Mouse (Mus musculus) gastrocnemius, postnatal 14 days (tissue): Measurements from ENCODE around the gene Tex2. TPM values are rescaled to one million over a fixed set of nuclear protein-coding genes. Genes with fewer than 3 reads are reported as not detected.

Experiments used
- DNase-seq: peaks from one replicate; pipeline ENCODE4 v3.0.0; 2021; ENCODE audit warnings: mixed read lengths
- intact Hi-C: fragments of 180-260 bp; cut with DNase I; formaldehyde crosslinking; loops from one replicate; pipeline ENCODE4 v1.15.1; 2025; ENCODE audit warnings: low total_unique reads
- total RNA-seq, 2 experiments: library from RNA; stranded (reverse); gene quantifications; 2 replicates each; pipeline ENCODE4 v1.2.3; 2021

Gene Tex2
- total RNA-seq, 2 experiments from 2014 or later = 25.2 to 26.5 TPM

DNA sequence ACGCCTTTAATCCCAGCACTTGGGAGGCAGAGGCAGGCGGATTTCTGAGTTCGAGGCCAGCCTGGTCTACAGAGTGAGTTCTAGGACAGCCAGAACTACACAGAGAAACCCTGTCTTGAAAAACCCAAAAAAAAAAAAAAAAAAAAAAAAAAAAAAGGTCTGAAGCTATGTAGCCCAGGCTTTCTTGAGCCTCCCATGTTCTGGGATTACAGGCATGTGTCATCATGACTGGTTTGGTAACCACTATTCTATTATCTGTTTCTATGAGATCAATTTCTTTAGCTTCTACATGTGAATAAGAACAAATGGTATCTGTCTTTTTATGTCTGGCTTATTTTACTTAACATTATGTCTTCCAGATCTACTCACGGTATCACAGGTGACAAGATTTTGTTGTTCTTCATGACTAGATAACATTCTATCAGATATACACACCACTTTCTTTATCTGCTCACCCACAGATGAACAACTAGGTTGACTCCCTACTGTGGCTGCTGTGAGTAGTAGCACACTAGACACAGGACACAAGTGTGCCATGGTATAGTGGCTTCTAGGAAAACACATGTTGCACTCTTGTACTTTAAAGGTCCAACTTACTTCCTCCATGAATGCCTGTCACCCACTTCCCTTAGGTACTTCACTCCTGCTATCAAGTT lies 135.6 kb downstream of the Tex2 start:
- intact Hi-C loops = no loop called here
- no peak for DNase-seq

DNA sequence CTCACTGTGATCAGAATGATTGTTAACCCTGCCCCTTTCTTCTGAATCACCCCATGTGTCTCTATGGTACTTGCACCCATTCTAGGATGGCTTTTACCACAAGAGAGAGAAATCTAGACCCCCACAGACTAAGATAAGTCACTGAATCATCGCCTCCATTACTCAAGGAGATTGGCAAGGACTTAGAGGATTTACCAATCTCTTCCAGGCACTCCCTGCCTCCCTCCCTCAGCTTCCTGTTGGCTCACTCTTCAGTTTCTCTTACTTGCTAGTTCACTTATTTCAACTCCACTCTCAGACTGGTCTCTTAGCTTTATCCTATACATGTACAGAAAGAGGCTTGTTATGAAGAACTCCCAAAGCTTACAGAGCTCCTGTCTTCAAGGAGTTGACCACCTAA lies 137.9 kb downstream of the Tex2 start:
- no peak for DNase-seq
- intact Hi-C loops = no loop called here

DNA sequence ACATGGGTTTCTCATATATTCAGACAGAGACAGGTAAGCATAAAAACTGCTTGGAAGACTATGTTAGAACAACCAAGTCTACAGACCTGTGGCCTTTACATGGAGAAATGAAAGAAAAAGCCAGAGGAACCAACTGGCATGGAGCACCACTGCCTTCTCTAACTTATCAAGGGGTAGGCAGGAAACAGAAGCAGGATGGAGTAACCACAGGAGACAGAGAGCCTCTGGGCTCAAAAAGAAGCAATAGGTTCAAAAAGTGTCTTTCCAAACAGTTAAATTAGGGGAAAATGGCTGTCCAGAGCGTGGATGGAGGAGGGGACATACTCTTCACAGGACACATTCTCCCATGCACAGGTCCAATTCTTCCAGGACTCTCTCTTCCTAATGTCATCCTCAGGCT lies 141.6 kb downstream of the Tex2 start:
- intact Hi-C loops = no loop called here
- no peak for DNase-seq

DNA sequence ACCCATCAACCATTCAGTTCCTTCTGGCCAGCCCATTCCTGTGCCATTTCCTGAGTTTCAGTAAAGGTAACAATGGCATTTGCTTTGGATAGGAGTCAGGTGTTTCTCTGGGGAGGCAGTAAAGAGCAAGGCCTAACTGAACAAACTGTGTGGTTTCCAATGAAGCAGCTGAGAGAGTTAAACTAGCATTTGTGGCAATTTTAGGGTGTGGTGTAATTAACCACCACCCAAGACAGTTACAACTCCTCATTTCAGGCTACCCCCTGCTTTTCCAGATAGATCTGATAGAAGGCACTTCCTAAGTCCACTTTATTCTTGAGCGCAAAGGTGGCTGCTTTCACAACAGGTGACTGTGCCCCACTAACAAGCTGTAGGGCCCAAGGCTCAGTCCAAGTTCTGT lies 144.7 kb downstream of the Tex2 start:
- intact Hi-C loops = no loop called here
- no peak for DNase-seq

DNA sequence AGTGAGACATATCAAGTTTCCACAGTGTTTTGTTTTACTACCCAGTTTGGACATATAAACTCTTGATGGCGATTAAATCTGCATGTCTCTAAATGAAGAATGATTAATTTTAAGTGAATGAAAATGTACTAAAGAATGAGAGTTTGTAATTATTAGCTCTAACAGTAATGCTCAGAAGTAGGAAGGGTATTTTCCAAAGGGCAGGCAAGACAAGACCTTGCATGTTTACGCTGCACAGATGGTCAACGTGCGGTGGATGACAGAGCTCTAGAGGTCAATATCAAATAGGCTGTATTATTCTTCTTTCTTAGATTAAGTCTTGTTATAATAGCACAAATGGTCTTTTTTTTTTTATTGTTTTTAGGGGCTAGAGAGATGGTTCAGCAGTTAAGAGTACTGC lies 147.3 kb downstream of the Tex2 start:
- intact Hi-C loops = no loop called here
- no peak for DNase-seq

DNA sequence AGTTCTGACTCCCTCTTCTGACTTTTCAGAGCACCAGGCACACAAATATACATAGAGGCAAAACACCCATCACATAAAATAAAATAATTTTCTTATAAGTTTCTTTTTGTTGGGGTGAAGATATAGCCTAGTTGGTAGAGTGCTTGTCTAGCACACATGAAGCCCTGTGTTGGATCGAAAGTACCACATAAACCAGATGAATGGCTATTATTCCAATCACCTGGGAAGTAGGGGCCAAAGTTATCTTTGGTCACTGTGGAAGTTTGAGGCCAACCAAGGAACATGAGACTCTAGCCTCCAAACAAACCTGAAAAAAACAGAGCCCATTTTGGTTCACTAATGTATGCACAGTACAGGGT lies 147.7 kb downstream of the Tex2 start:
- intact Hi-C loops = no loop called here
- DNase-seq = no peak

DNA sequence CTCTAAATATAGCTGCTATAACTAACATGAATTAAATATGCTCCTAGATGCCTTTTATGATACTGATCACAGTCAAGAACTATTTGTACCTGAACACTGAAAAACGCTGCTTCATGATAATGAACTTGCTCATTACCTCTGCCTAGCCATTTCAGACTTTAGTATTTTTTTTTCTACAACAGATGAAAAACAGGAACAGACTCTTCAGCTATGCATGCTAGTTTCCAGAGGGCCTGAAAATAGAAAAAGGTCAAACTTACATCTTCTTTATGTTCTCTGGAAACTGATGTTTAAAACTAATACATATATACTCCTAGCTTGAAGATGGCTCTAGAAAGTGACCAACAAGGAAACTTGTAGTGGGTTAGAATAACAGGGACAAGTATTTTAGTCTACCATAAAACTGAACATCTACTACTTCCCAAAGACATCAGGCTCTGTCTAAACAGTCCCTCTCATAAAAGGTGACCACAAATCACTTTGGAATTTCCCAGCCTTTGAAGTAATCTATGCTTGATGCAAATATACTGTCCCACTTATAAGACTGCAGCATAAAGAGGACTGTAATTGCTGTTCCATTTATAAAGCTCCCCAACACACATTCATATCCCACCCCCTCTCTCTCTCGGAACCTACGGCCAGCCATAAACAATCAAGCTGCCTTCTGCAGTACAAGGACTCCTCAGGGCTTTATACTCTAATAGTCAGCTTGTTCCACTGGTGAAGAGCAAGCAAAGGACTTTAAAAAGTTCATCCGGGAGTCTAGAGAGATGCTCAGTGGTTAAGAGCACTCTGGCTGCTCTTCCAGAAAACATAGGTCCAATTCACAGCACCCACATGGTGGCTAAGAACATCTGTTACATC lies 148.3 kb downstream of the Tex2 start:
- intact Hi-C loops = no loop called here
- DNase-seq = no peak

DNA sequence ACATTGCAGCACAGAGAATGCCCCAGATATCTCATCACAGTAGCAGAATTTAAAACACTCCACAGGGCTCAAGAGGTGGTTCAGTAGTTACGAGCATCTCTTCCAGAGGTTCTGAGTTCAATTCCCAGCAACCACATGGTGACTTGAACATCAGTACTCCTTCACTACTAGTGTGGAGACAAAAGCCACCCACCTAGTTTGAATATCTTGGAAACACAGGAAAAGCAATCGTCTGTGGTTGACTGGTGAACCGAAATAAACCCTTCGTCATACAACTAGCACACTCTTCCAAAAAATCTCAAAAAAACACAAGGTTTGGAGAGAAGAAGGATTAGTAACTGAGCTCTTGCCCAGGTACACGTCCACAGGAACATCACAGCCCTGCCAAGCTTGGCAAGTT lies 149.4 kb downstream of the Tex2 start:
- intact Hi-C loops = no loop called here
- no peak for DNase-seq

DNA sequence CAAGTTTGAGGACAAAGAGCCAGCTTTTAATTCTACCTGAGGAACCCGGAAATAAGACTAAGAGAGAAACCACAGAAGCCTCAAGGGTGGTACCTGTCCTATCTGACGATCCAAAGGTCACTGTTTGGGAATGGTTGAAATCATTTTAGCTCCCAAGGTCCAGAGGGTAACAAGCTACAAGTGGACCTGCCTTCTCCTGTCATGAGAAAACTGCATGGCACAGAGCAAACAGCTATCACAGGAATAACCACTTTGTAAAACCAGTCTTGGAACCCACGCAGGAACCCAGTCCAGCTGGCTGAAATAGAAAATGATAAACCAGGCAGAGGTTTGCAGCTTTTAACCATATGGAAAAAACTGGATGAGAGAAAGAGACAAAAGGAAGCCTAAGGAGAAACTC lies 150.9 kb downstream of the Tex2 start:
- intact Hi-C loops = no loop called here
- DNase-seq = no peak

DNA sequence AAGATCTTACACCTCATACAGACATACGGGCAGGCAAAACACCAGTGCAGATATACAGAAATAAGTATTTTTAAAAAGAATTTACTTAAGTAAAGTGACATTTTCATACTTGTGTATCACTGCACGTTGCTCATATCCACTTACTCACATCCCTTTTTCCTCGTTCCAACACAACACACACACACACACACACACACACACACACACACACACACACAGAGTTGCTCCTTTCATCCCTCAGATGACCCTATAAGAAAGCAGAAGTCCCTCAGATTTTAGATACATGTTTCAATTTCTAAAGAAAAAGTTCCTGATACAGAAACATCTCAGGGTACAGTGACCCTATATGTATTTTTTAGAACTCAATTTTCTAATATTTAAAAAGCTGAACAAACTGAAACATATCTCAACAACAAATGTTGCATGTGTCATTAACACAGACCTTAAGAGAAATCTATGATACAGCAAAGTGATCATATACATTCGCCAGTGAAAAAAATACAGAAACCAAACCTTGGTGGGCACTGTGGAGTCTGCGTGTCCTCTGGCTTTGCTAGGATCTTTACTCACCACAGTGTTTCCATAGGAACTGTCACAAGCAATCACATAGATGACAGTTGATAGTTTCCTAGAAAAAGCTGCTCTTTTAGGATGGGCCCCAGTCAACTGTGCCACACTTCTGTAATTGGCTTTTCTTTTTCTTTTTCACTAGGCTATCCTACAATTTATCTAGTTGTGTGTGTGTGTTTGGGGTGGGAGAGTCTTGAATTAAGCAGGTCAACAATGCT lies 151.9 kb downstream of the Tex2 start:
- intact Hi-C loops = no loop called here
- DNase-seq = no peak

DNA sequence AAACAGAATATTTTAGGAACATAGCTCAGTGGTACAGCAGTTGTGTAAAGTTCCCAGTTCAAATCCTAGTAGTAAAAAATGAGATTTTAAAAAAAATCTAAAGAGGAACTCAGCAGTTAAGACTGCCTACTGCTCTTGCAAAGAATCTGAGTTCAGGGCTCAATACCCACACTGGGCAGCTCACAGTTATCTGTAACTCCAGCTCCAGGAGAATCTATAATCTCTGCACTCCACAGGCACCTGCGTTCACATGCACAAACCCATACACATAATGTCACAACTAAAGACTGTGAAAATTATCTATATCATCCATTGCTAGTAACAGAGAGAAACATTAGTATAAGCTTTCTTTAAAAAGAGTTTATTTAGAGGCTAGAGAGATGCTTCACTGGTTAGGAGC lies 152.6 kb downstream of the Tex2 start:
- intact Hi-C loops = no loop called here
- DNase-seq = no peak

DNA sequence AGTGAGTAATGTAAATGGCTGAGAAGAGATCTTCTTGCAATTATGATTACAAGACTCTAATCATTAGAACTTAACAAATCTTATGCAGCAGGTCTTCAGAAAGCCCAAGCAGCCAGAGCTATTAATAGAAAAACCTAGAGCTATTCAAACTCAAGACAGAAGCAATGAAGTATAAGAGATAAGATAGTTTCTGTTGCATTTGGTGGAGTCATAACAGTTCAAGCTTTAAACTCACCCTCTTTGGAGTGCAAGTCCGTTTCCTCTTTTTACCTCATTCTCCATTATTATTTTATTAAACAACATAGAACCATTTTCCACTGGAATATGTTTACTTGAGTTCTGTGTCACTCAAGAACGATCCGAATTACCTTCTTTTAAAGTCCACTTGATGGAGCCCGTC lies 154.7 kb downstream of the Tex2 start:
- no peak for DNase-seq

More for the DNA sequence above, 154.7 kb downstream of the Tex2 start:
- intact Hi-C loops = no loop called here

Other genes starting within 250 kb of the Tex2 start
- gene Prr29, start 248.0 kb downstream of the Tex2 start, total RNA-seq = 10 to 100 TPM; 11.8 to 13.1 TPM
- 10 to 100 TPM; 11.7 to 12.2 TPM for gene Icam2, start 225.3 kb downstream of the Tex2 start, total RNA-seq
- 1 to 10 TPM; 4.9 to 5.9 TPM for gene Ern1, start 125.6 kb downstream of the Tex2 start, total RNA-seq
- 10 to 100 TPM; 92.5 to 98.5 TPM for gene Pecam1, start 137.2 kb upstream of the Tex2 start, total RNA-seq
- under 1 TPM; 0.55 to 0.84 TPM for gene Milr1, start 137.8 kb upstream of the Tex2 start, total RNA-seq
- gene Polg2, start 166.1 kb upstream of the Tex2 start, total RNA-seq = 1 to 10 TPM; 3.1 to 3.5 TPM
- 100 to 1,000 TPM; 203 to 252 TPM for gene Ddx5, start 175.8 kb upstream of the Tex2 start, total RNA-seq
- gene Cep95, start 175.8 kb upstream of the Tex2 start, total RNA-seq = 1 to 10 TPM; 4.9 to 5.0 TPM